Mouse (Mus musculus) heart, postnatal 25 days (tissue): Measurements from ENCODE around the gene Dedd2. TPM values are rescaled to one million over a fixed set of nuclear protein-coding genes. Genes with fewer than 3 reads are reported as not detected.

Source experiments
- DNase-seq: peaks from one replicate; pipeline ENCODE4 v3.0.0; 2022; ENCODE audit warnings: low spot score
- intact Hi-C: fragments of 180-260 bp; cut with DNase I; formaldehyde crosslinking; loops from one replicate; pipeline ENCODE4 v1.15.1; 2025
- total RNA-seq, 2 experiments: library from RNA; stranded (reverse); gene quantifications; 2 replicates each; pipeline ENCODE4 v1.2.3; 2021

Gene Dedd2
- total RNA-seq, 2 experiments from 2014 or later: 13.6 to 20.2 TPM

DNA sequence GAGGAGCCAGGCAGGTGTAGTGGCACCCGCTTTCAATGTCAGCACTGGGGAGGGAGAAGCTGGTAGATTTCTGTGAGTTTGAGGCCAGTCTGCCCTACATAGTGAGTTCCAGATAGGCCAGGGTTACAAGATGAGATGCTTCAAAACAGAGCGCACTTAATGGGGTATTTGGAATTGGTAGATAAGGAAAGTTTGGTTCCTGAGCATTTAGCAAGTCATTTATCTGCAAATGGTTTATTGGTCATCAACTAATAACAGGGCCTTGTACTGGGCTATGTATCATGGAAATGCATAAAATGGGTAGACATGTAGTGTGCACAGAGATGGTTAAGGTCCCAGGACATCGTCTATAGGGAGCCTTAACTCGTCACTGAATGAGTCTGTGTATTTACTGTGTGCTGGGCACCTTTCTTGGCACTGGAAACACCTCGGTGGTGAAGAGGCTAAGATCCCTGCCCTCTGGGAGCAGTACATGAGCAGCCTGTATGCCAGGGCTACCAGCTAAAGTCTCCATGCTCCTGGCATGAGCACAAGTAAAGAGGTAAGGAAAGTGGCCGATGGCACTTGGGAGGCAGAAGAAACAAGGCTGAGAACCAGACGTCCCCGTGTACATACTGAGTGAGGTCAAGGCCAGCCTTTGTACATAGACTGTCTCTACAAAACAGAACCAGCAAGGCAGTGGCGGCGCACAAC, 2.0 kb upstream of the Dedd2 start:
- intact Hi-C loops: loop anchor here (2.0 kb wide), 1 partner anchor 14 kb away; the partner anchor contains the start of gene Gsk3a
- no peak for DNase-seq

DNA sequence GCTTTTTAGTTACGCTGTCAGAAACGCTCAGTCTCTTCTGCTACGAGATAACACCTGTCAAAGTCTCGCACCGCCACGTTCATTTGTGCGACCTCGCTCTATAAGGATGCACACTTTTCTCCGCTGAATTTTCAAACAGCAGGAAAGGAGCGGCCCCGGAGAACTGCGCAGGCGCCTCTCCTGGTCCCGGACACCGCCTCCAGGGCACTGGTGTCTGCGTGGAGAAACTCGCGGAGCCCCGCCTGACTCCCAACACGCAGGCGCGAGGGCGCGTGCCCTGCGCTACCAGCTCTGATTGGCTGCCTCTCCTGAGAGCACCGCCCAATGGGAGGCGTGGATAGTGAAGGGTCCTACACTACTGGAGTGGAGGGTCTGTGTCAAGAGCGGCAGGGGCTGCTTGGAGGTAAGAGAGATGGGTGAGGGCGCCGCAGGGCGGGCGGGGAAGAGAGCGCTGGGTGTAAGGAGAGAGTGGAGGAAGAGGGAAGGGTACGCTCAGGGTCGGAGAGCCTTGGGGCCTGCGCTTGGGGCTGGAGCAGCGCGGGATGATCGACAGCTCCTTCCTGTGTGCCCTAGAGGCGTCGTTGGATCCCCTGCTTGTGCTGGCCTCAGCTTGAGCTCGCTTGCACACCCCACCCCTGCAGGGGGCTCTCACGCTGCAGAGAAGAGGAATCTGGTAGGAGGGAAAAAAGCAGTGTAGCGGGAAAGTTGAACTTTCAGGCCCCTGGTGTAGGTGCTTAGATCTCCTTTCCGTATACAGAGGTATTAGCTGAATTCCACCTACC, 878 bp upstream of the Dedd2 start, which contains the start of gene Zfp526:
TSS of gene Zfp526 (plus strand) at position 324 of the 782 bp plus-strand sequence.
- intact Hi-C loops: no loop called here
- DNase-seq: peak; percentile 98

DNA sequence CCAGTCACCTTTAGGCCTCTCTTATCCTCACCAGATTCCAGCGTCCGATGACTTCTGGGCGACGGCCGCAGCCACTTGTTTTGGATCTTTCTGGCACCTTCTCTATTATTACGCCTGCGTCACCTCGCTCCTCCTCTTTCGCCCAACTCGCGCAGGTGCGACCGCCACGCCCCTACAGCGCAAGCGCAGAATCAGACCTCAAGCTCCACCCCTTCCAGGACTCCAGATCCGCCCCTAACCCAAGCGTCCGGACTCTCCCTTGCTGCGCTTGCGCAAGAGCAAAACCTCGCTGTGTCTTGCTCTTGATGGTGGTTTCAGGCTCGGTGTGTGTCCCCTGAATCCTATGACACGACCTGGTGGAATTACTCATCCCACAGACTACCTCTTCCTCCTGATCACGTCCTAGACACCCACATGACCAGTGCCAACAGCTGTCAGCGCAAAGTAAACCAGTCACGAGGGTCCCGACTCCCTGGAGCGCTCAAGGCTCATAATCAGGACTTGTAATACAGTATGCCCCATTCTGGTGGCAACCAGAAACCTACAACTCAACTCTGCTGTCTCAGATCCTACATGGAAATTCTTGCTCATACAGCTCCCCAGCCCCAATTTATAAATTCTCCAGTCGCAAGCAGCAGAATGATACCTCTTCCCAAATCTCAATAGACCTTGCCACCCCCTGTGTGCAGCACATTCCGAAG, 509 bp downstream of the Dedd2 start:
- DNase-seq: peak; percentile 92
- intact Hi-C loops: loop anchor here (5.0 kb wide), 1 partner anchor 97 kb away; the partner anchor contains the start of gene Megf8

DNA sequence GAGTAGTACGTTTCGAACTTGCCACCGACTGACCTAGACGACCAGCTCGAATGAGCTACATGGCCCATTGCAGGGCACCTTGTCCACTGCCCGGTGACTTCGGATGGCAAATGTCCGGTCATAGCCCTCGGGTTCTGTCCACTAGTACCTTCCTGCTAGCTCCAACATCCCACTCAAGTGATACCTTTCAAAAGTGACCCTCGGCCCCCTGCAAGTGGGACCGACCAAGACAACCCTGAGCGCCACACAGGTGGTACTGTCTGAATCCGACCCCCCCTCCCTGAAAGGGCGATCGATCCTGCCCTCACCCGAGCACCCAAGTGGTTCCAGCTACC, 1.0 kb downstream of the Dedd2 start:
- intact Hi-C loops: loop anchor here (5.0 kb wide), 1 partner anchor 98 kb away; the partner anchor contains the start of gene Megf8
- no peak for DNase-seq

DNA sequence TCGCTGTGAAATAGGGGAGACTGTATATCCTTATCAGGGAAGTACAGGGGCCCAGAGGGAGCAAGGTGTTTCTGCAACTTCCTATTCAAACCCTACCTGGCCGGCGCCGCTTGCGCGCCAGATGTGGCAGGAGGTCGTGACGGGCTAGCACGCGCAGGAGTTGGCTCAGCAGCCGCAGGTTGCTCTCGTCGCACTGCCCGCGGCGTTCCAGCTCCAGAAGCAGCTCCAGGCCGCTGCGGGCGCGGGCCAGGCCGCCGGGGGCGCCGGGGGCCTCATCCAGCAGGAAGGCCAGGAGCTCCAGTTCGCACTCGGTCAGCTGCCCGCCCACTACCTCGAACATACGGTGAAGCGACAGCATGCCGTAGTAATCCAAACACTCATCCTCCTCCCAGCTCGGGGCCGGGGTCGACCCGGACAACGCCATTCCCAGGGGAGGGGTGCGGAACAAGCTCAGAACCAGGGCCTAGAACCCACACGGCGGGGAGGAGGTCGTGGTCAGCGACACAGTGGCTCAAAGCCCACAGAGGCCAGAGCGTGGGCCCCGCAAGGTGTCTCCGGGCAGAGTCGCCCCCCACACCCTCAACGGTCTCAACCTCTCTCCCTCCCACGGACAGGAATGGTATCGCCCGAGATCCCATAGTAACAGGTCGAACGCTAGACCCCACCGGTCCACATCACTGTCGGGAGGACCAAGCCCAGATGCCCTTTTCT, 1.6 kb downstream of the Dedd2 start:
- no peak for DNase-seq
- intact Hi-C loops: loop anchor here (5.0 kb wide), 1 partner anchor 98 kb away; the partner anchor contains the start of gene Megf8

DNA sequence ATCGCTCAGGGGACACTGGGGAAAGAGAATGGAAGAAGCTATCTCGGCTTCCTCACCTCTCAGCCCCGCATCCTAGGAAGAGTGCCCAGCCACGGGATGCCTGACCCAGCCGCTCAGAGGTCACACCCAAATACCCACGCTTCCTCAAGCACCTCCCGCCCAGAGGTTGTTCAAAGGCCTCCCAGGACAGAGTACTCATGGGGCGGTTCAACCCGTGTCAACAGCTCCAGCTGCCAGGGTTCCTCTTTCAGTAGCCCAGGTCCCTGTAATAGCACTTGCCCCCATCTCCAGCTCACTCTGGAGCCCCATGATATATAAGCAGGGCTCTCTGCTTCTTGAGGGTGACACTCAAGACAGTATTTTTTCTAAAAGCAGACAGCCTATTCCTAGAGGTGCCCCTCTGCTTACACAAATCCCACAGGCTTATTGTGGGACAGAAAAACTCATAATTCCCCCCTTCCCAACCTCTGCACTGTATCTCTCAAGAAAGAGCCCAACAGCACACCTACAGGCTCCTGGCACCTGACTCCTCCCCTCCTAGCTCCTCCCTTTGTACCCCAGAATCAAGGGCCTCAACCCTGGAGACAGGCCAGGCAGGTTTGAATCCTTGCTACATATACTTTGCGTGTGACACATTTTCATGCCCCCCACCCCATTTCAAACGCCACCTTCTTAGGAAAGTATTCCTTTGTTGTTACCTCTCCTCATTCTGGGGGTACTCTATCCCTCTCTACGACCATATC, 2.6 kb downstream of the Dedd2 start:
- intact Hi-C loops: loop anchor here (5.0 kb wide), 1 partner anchor 99 kb away; the partner anchor contains the start of gene Megf8
- DNase-seq: no peak

DNA sequence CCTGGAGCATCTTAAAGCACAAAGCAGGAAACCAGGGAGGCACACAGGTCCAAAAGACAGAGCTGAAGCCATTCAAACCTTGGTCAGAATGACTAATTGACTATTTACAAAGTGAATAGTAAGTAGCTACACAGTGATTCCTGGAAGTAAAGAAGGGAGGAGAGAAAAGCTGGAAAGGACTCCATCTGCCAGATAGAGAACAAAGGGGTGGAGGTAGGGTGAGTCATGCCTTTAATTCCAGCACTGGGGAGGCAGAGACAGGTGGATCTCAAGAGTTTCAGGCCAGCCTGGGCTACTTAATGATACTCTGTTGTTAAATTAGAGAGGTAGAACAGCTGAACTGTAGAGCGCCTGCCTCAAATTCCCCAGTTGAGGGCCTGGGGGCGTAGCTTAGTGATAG, 6.2 kb downstream of the Dedd2 start:
- intact Hi-C loops: no loop called here
- DNase-seq: no peak

DNA sequence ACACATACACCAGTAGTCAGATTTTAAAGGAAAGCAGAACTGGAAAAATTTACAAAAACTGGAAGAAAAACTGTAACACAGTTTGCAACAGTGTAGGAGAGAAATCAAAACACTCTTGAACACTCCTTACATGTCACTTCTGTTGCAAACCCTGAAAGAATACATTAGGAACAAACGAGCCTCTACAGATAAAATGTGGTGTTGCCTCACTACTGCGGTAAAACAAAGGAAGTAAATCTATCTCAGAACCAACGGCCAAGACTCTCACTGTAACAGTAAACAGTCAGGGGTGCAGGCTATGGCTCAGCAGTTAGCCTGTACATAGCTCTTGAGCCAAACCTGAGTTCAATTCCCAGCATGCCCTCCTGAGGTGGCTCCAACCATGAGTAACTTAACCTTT, 7.3 kb downstream of the Dedd2 start:
- DNase-seq: no peak
- intact Hi-C loops: no loop called here

DNA sequence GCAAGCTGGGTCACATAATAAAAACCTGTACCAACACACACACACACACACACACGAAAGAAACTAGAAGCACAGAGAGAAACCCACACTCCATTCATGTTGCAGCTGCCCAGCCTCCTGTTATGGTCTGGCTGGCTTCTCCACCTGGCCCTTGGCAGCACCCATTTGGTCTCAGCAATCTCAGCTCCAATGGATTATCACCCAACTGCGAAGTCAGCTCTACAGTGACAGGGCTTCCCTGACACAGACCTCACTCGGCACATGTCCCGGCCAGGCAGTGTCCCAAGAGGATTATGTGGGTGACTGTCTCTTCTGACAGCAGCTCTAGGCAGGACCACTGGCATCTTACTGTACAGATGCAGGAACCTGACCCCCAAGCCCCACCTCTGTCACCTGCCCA, 9.9 kb downstream of the Dedd2 start:
- no peak for DNase-seq
- intact Hi-C loops: no loop called here

DNA sequence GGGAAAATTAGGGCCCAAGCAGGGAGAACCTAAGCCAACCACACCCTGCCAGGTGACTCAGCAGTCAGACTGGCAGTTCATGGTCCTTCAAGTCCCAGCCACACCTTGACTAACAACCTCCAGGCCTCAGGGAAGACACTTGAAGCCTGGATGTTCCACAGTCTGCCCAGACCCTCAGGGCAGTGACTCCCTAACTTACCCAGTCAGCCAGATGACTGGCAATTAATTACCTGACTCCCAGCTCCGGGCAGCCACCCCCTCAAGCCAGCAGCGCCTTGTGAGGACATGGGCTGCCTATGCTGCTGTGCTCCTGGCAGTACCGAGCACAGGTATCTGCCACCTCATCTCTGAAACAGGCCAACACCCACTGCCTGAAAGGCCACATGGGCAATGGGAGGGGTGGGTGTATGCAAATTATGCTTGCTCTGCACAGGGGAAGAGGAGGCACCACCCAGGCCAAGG, 11.2 kb downstream of the Dedd2 start:
- intact Hi-C loops: loop anchor here (10.0 kb wide), 1 partner anchor 324 kb away; the partner anchor contains the start of gene Rps19

DNA sequence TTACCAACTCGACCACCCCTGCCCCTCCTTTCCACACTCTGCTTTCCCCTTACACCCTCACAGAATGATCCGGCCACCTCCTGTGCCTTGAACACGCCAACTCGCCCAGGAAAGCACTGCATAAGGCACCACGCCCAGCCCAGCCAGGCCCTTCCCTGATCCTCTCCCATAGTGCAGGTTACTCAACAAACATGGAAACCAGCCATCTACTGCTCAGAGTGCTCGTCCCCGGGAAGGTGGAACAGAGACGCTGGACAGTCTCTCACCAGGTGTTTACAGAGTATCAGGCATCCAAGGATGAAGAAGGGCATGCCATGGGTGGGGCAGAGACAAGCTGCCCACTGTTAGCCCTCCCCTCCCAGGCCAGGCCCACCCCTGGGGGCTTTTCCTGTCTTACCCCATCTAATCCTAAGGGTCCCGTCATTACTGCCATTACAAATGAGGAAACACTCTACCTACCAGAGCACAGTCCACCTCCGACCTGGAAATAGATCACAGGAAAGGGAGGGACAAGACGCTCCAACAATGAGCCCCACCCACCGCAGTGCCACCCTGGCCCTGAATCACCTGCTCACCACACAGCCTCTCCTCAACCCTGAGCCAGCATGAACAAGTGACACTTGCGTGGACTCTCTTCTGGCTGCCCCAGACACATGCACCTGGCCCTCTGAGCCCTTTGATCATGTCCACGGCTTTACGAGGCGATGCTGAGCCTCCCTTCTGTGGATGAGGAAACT, 14.2 kb downstream of the Dedd2 start:
- DNase-seq: no peak
- intact Hi-C loops: loop anchor here (10.0 kb wide), 1 partner anchor 321 kb away; the partner anchor contains the start of gene Rps19

More for the DNA sequence above, 11.2 kb downstream of the Dedd2 start:
- DNase-seq: no peak

DNA sequence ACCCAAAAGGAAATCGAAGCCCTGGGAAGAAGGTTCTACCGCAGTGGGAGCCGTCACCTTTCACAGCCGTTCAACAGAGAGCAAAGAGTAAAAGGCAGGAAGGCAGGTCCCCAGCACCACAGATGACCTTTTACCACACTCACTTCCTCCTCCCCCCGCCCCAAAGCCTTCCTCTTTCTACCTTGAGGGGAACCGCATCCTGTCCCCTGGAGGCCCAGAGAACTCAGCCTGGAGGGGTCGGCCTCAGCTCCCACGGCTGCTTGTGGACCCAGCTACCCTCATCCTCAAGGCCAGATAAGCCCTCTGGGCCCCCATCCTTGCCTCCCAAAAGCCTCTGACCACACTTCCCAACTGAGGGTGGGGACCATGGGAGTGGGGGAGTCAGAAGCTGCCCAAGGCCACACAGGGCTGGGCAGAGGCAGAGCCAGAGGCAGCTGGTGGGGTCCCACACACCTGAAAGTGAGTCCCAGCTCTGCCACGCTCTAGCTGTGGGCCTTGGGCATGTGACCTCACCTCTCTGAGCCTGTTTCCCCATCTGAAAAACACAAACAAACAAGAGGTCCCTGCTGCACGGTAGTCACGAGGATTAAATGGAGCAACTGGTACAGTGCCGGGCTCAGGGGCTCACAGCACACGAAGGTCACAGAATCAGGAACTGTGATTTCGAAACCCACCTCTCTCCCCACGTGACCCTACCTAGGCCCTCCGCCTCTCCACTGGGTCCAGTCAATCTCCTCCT, 14.9 kb downstream of the Dedd2 start:
- intact Hi-C loops: loop anchor here (10.0 kb wide), 1 partner anchor 321 kb away; the partner anchor contains the start of gene Rps19
- DNase-seq: no peak

DNA sequence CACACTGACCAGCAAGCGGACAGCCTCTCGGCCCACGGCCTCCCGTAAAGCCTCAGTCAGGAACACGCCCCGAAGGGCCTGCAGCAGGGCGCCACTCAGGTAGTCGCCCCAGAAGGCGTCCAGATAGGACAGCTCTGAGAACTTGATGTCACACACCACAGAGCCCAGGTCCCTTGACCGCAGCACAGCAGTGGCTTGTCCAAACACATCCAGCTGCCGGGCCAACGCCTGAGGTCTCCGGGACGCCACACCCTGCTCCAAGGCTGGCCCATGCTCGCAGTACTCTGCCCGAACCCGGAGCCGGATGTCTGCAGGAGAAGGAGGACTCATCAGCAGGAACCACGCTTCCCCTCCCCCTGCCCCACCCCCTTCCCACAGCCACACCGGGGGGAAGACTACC, 16.8 kb downstream of the Dedd2 start:
- intact Hi-C loops: loop anchor here (10.0 kb wide), 1 partner anchor 319 kb away; the partner anchor contains the start of gene Rps19
- no peak for DNase-seq

DNA sequence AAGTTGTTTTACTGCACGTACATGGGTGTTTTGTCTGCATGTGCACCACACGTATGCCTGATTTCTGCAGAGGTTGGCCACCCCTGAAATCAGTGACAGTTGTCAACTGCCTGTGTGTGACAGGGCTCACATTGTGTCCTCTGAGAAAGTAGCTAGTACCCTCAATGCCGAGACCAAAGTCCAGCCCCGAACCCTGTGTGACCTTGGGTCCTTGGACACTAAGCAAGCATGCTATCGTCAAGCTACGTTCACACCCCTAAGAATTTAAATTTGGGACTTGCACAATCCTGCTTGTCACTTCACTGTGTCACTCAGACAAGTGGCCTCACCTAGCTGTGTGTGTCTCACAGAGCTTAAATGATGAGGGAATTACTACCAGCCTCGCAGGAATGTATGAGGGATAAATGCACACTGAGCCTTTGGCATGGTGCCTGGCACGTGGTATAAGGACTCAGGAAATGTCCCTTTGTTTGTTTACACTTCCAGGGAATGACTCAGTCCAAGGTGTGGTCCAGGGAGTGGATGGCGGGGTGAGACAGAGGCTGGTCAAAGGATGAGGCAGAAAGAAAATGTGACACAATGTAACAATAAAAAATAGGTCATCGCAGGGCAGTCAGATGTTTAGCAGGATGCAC, 22.9 kb downstream of the Dedd2 start:
- intact Hi-C loops: no loop called here
- no peak for DNase-seq

DNA sequence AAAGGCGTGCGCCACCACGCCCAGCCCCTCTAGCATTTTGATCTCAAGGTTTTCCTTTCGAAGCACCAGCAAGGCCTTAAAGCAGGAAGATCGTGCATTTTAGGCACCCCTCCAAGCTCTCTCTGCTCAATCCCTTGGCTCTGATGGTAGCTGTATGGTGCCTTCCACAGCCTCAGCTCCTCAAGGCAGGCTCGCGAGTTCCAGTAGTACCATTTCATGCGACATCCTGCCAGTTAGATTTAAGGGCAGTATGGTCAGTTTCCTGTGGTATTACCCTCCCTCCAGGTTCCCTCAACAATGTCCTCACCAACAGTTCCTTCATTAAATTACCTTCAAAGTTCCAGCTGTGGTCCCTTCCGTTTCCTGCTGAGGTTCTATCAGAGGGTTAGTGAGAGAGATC, 24.3 kb downstream of the Dedd2 start:
- intact Hi-C loops: no loop called here
- DNase-seq: no peak

DNA sequence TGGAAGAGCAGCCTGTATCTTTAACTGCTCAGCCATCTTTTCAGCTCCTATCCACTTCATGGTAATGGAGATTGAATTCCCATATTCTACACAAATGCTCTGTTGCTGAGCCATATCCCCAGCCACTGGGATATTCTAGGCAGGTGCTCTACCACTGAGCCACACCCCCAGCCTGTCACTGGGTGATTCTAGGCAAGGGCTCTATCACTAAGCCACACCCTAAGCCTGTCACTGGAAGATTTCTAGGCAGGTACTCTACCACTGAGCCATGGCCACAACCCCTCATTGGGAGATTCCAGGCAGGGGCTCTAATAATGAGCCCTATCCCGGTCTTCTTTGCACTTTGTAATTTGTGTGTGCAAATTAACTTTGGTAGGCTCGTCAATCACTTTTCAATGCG, 25.3 kb downstream of the Dedd2 start:
- intact Hi-C loops: no loop called here
- no peak for DNase-seq

DNA sequence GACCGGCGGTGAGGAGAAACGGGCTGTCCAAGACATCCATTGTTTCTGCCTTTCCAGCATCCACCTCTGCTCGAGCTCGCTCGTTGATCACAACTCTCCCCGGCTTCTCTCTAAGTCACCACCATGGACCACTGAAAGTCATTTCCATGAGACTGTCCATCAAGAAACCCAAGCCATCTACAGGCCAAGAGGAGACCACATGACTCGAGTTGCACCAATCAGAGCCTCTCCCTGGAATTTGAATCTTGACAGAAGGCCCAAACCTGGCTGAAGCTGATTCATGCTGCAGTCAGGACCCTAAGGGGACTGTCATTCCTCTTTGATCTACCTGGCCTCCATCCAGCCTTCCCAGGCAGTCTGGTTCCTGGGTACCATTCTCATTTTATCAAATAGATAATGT, 28.3 kb downstream of the Dedd2 start:
- intact Hi-C loops: no loop called here
- DNase-seq: no peak
